Mouse (Mus musculus): ENCODE results near the gene Zfp382. TPM values are rescaled to one million over a fixed set of nuclear protein-coding genes. Genes with fewer than 3 reads are reported as not detected.
"Not testable (repeated sequence)": the region's sequence is repeated elsewhere in the genome, so short reads cannot be mapped to it uniquely, and the experiment has no call there.

Gene Zfp382
- total and polyA plus RNA-seq, 2 experiments from 2014 or later, result 12.7 to 13.2 TPM

- H3K27me3 ChIP-seq (ENCODE audit: insufficient read depth, low read length), result no peaks in the 10 kb centered on the region
- 95% methylated on average over 5 of the region's 5 CpGs for WGBS
- H3K27ac ChIP-seq, result no peak overlapping the region
- no peak for TF ChIP-seq CTCF (IDR thresholded peaks at IDR 0.05; ENCODE audit: low read depth)
- H3K4me3 ChIP-seq (ENCODE audit: low read length), result no peak overlapping the region
- no peak for ATAC-seq
- H3K36me3 ChIP-seq (ENCODE audit: insufficient read depth, low read length), result no peaks in the 10 kb centered on the region
- DNase-seq (ENCODE audit: low spot score), result no peak
- H3K9me3 ChIP-seq (ENCODE audit: low read length), result no peaks in the 10 kb centered on the region
- no peak overlapping the region for H3K9ac ChIP-seq (replicated peaks; ENCODE audit: low read length)
- no peaks in the 10 kb centered on the region for H3K4me1 ChIP-seq (ENCODE audit: insufficient read depth, low read length)
- H3K4me2 ChIP-seq (ENCODE audit: low read depth, low read length), result no peak overlapping the region
Observed at GRCm38 (mm10) chr7:30116076-30116475, 5.7 kb upstream of the Zfp382 start.

GRCm38 (mm10) chr7:30117935-30118334 lies 3.8 kb upstream of the Zfp382 start:
- H3K9me3 ChIP-seq (ENCODE audit: low read length); H3K9ac ChIP-seq (replicated peaks; ENCODE audit: low read length): not testable (repeated sequence)
- 95% methylated on average over 12 of the region's 12 CpGs for WGBS

GRCm38 (mm10) chr7:30122188-30122530 lies 417 bp downstream of the Zfp382 start:
- DNase-seq (ENCODE audit: low spot score) (peak; percentile 55), ATAC-seq (no peak; the same call in none of the 2 replicates)
- H3K36me3 ChIP-seq (ENCODE audit: insufficient read depth, low read length), result peaks cover 3% of the 10 kb centered on the region; the same call in 1 of the 2 replicates

More at GRCm38 (mm10) chr7:30117935-30118334, 3.8 kb upstream of the Zfp382 start:
- H3K4me1 ChIP-seq (ENCODE audit: insufficient read depth, low read length); H3K27me3 ChIP-seq (ENCODE audit: insufficient read depth, low read length); DNase-seq (ENCODE audit: low spot score); H3K4me3 ChIP-seq (ENCODE audit: low read length); ATAC-seq; H3K4me2 ChIP-seq (ENCODE audit: low read depth, low read length); H3K36me3 ChIP-seq (ENCODE audit: insufficient read depth, low read length); H3K27ac ChIP-seq: not testable (repeated sequence)

GRCm38 (mm10) chr7:30129900-30130299 lies 8.2 kb downstream of the Zfp382 start:
- no peaks in the 10 kb centered on the region for H3K4me1 ChIP-seq (ENCODE audit: insufficient read depth, low read length)
- peaks cover 50% of the 10 kb centered on the region for H3K36me3 ChIP-seq (ENCODE audit: insufficient read depth, low read length)
- no peak for TF ChIP-seq CTCF (IDR thresholded peaks at IDR 0.05; ENCODE audit: low read depth)
- H3K4me2 ChIP-seq (ENCODE audit: low read depth, low read length), result no peak overlapping the region
- no peak overlapping the region for H3K9ac ChIP-seq (replicated peaks; ENCODE audit: low read length)
- 95% methylated on average over 8 of the region's 8 CpGs for WGBS
- H3K27ac ChIP-seq, result no peak overlapping the region
- no peaks in the 10 kb centered on the region for H3K9me3 ChIP-seq (ENCODE audit: low read length)
- DNase-seq (ENCODE audit: low spot score) (no peak), ATAC-seq (no peak)
- no peak overlapping the region for H3K4me3 ChIP-seq (ENCODE audit: low read length)
- H3K27me3 ChIP-seq (ENCODE audit: insufficient read depth, low read length), result no peaks in the 10 kb centered on the region

More at GRCm38 (mm10) chr7:30122188-30122530, 417 bp downstream of the Zfp382 start:
- H3K4me1 ChIP-seq (ENCODE audit: insufficient read depth, low read length), result peaks cover 4% of the 10 kb centered on the region; the same call in 1 of the 2 replicates
- H3K9me3 ChIP-seq (ENCODE audit: low read length), result no peaks in the 10 kb centered on the region
- H3K4me3 ChIP-seq (ENCODE audit: low read length), result peak overlapping the region; percentile 78
- H3K4me2 ChIP-seq (ENCODE audit: low read depth, low read length), result peak overlapping the region; percentile 73
- 3% methylated on average over 15 of the region's 15 CpGs for WGBS
- no peaks in the 10 kb centered on the region for H3K27me3 ChIP-seq (ENCODE audit: insufficient read depth, low read length)
- TF ChIP-seq CTCF (IDR thresholded peaks at IDR 0.05; ENCODE audit: low read depth), result no peak
- peak overlapping the region; percentile 84 for H3K27ac ChIP-seq
- peak overlapping the region; percentile 78 for H3K9ac ChIP-seq (replicated peaks; ENCODE audit: low read length)

GRCm38 (mm10) chr7:30132396-30132795 lies 10.7 kb downstream of the Zfp382 start:
- H3K9me3 ChIP-seq (ENCODE audit: low read length), result no peaks in the 10 kb centered on the region
- no peaks in the 10 kb centered on the region for H3K27me3 ChIP-seq (ENCODE audit: insufficient read depth, low read length)
- TF ChIP-seq CTCF (IDR thresholded peaks at IDR 0.05; ENCODE audit: low read depth), result no peak
- DNase-seq (ENCODE audit: low spot score) (no peak), ATAC-seq (no peak)
- peaks cover 48% of the 10 kb centered on the region for H3K36me3 ChIP-seq (ENCODE audit: insufficient read depth, low read length)
- 94% methylated on average over 4 of the region's 4 CpGs for WGBS
- H3K9ac ChIP-seq (replicated peaks; ENCODE audit: low read length), result no peak overlapping the region
- H3K4me1 ChIP-seq (ENCODE audit: insufficient read depth, low read length), result no peaks in the 10 kb centered on the region
- no peak overlapping the region for H3K27ac ChIP-seq
- H3K4me2 ChIP-seq (ENCODE audit: low read depth, low read length), result no peak overlapping the region
- H3K4me3 ChIP-seq (ENCODE audit: low read length), result no peak overlapping the region

GRCm38 (mm10) chr7:30136826-30137225 lies 15.1 kb downstream of the Zfp382 start:
- no peak overlapping the region for H3K27ac ChIP-seq
- H3K9ac ChIP-seq (replicated peaks; ENCODE audit: low read length), result no peak overlapping the region
- no peak overlapping the region for H3K4me2 ChIP-seq (ENCODE audit: low read depth, low read length)
- H3K4me3 ChIP-seq (ENCODE audit: low read length), result no peak overlapping the region
- no peak for TF ChIP-seq CTCF (IDR thresholded peaks at IDR 0.05; ENCODE audit: low read depth)
- ATAC-seq (no peak), DNase-seq (ENCODE audit: low spot score) (no peak)
- WGBS, result 92% methylated on average over 10 of the region's 10 CpGs
- no peaks in the 10 kb centered on the region for H3K9me3 ChIP-seq (ENCODE audit: low read length)
- no peaks in the 10 kb centered on the region for H3K27me3 ChIP-seq (ENCODE audit: insufficient read depth, low read length)
- H3K36me3 ChIP-seq (ENCODE audit: insufficient read depth, low read length), result peaks cover 28% of the 10 kb centered on the region
- no peaks in the 10 kb centered on the region for H3K4me1 ChIP-seq (ENCODE audit: insufficient read depth, low read length)

GRCm38 (mm10) chr7:30143170-30143554 lies 21.4 kb downstream of the Zfp382 start:
- H3K4me3 ChIP-seq (ENCODE audit: low read length), result peak overlapping the region; percentile 43
- H3K27me3 ChIP-seq (ENCODE audit: insufficient read depth, low read length), result no peaks in the 10 kb centered on the region
- no peak for TF ChIP-seq CTCF (IDR thresholded peaks at IDR 0.05; ENCODE audit: low read depth)
- no peaks in the 10 kb centered on the region for H3K4me1 ChIP-seq (ENCODE audit: insufficient read depth, low read length)
- WGBS, result 11% methylated on average over 8 of the region's 8 CpGs
- peak overlapping the region; percentile 64 for H3K27ac ChIP-seq
- H3K36me3 ChIP-seq (ENCODE audit: insufficient read depth, low read length), result no peaks in the 10 kb centered on the region
- peak overlapping the region; percentile 67 for H3K4me2 ChIP-seq (ENCODE audit: low read depth, low read length)
- H3K9me3 ChIP-seq (ENCODE audit: low read length), result no peaks in the 10 kb centered on the region
- DNase-seq (ENCODE audit: low spot score) (no peak), ATAC-seq (no peak; the same call in 1 of the 2 replicates)
- H3K9ac ChIP-seq (replicated peaks; ENCODE audit: low read length), result peak overlapping the region; percentile 29
